Mouse (Mus musculus) small intestine, adult 2 months (tissue): ENCODE data around the gene Plekhf1. TPM values are rescaled to one million over a fixed set of nuclear protein-coding genes. Genes with fewer than 3 reads are reported as not detected.

ENCODE experiments used
- H3K27ac ChIP-seq: fragments of 200-500 bp; 2 replicates; pipeline ENCODE4 v1.5.1; 2012; ENCODE audit warnings: low read depth, low read length, control low read depth, inconsistent platforms; ENCODE audit not compliant: insufficient read depth
- H3K27me3 ChIP-seq: fragments of 200-500 bp; 2 replicates; pipeline ENCODE4 v1.6.1; 2012; ENCODE audit warnings: mild to moderate bottlenecking, moderate library complexity, low read length, inconsistent platforms; ENCODE audit not compliant: control insufficient read depth, insufficient read depth
- H3K36me3 ChIP-seq: fragments of 200-500 bp; 2 replicates; pipeline ENCODE4 v1.6.1; 2012; ENCODE audit warnings: mild to moderate bottlenecking, low read length, control low read depth, inconsistent platforms; ENCODE audit not compliant: control insufficient read depth, insufficient read depth
- H3K4me1 ChIP-seq: fragments of 200-500 bp; 2 replicates; pipeline ENCODE4 v1.6.1; 2012; ENCODE audit warnings: low read length, inconsistent platforms, mixed read lengths; ENCODE audit not compliant: control insufficient read depth, insufficient read depth, insufficient read length
- H3K4me3 ChIP-seq: fragments of 200-500 bp; 2 replicates; pipeline ENCODE4 v1.5.1; 2012; ENCODE audit warnings: low read depth, mild to moderate bottlenecking, control low read depth, inconsistent platforms, low read length, moderate library complexity
- CTCF ChIP-seq: fragments of 200-500 bp; IDR thresholded peaks from 2 replicates; pipeline ENCODE4 v1.5.1; 2012; ENCODE audit warnings: low read depth, mild to moderate bottlenecking, control low read depth, inconsistent platforms, low read length, moderate library complexity, mixed read lengths; ENCODE audit not compliant: insufficient replicate concordance, insufficient read length; ENCODE audit errors: extremely low read depth
- POLR2A ChIP-seq: fragments of 200-500 bp; IDR thresholded peaks from 2 replicates; pipeline ENCODE4 v1.6.1; 2012; ENCODE audit warnings: low read depth, mild to moderate bottlenecking, control low read depth, inconsistent platforms, low read length, moderate library complexity
- WGBS: fragments of 180-500 bp; shearing (Covaris S2); methylation state at CpG from one replicate; pipeline ENCODE4 v1.1.7; 2018; 5-methylcytosine and 5-hydroxymethylcytosine counted together
- polyA plus RNA-seq: library from polyadenylated mRNA; depleted of rRNA; stranded (reverse); fragments of >200 nt; gene quantifications from 2 replicates; pipeline ENCODE4 v1.2.3, GENCODE M21; 2012

Plekhf1 gene
- polyA plus RNA-seq, 1 experiment, result 12.8 TPM

- no peak overlapping the region for H3K4me3 ChIP-seq
- no peak for TF ChIP-seq POLR2A
- TF ChIP-seq CTCF, result no peak
- no peaks in the 10 kb centered on the region for H3K27me3 ChIP-seq
- no peaks in the 10 kb centered on the region for H3K36me3 ChIP-seq
- peaks cover 11% of the 10 kb centered on the region; the same call in 1 of the 2 replicates for H3K4me1 ChIP-seq
- 67% methylated on average over 3 of the region's 3 CpGs for WGBS
- H3K27ac ChIP-seq, result no peak overlapping the region
Observed at GRCm38 (mm10) chr7:38208969-38209368, 18.8 kb downstream of the Plekhf1 start.

DNA sequence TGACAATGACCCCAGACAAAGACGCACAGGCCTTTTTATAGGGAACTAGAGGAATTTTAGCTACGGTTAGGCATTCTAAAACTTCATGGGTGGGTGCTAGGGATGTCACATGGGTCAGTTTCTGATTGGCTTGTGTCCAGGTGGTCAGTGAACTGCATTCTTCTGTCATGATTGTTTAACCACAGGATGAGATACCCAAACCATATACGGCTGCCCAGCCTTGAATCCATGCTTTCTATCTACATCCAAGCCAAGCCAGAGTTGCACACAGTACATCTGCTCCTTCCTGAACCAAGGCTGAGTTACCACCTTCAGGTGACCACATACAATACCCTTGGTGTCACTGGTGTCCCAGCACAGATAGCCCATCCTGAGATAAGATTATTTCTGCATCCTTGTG, 21.3 kb downstream of the Plekhf1 start:
- TF ChIP-seq POLR2A, result no peak
- no peak for TF ChIP-seq CTCF
- Histone ChIP-seq H3K27ac (no peak overlapping the region; the same call in 1 of the 2 replicates), H3K4me3 (no peak overlapping the region), H3K27me3 (no peaks in the 10 kb centered on the region), H3K36me3 (no peaks in the 10 kb centered on the region), H3K4me1 (no peaks in the 10 kb centered on the region; the same call in 1 of the 2 replicates)
- 68% methylated on average over 3 of the region's 3 CpGs for WGBS

GRCm38 (mm10) chr7:38205801-38206200, 22.0 kb downstream of the Plekhf1 start:
- Histone ChIP-seq H3K27ac (no peak overlapping the region), H3K27me3 (no peaks in the 10 kb centered on the region), H3K36me3 (no peaks in the 10 kb centered on the region), H3K4me3 (no peak overlapping the region), H3K4me1 (no peaks in the 10 kb centered on the region; the same call in 1 of the 2 replicates)
- TF ChIP-seq CTCF, result no peak
- TF ChIP-seq POLR2A, result no peak
- 74% methylated on average over 2 of the region's 2 CpGs for WGBS

DNA sequence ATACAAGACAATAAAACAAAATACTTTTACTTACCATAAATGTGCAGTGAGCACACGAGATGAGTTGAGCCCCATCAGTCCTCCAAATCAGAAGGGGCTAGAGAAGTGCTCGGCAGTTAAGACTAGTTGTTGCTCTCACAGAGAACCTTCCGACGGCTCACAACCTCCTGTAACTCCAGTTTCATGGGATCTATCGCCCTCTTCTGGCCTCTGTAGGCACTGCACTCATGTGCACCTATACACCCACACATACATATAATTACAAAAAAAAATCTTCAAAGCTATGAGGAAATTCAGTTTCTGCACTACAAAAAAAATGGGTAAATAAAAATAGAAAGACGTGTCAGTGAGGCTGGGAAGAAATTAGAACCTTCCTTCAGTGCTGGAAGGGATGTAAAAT, 23.5 kb downstream of the Plekhf1 start:
- no peaks in the 10 kb centered on the region for H3K36me3 ChIP-seq
- no peak for TF ChIP-seq POLR2A
- TF ChIP-seq CTCF, result peak; percentile 25; the same call in 1 of the 2 replicates
- no peaks in the 10 kb centered on the region; the same call in 1 of the 2 replicates for H3K4me1 ChIP-seq
- no peaks in the 10 kb centered on the region for H3K27me3 ChIP-seq
- 88% methylated on average over 6 of the region's 6 CpGs for WGBS
- H3K4me3 ChIP-seq, result no peak overlapping the region
- H3K27ac ChIP-seq, result no peak overlapping the region

DNA sequence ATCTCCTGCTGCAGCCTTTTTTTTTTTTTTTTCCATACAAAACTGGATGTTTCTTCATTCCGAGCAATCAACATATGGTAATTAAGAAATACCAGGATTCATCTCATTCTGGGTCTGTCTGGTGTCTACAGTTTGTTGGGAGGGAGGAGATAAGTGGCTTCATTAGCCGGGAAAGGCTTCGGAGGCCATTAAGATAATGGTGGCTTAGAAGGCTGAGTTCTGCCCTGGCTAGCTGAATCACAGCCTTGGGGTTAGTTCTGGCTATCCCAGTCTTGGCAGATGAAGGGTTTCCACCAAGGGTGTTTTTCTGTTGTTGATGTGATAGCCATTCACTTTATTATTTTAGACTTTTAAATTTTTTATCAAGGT, 26.5 kb downstream of the Plekhf1 start:
- Histone ChIP-seq H3K36me3 (peaks cover 4% of the 10 kb centered on the region), H3K27ac (no peak overlapping the region), H3K4me3 (no peak overlapping the region), H3K4me1 (no peaks in the 10 kb centered on the region), H3K27me3 (no peaks in the 10 kb centered on the region)
- TF ChIP-seq POLR2A, result no peak
- TF ChIP-seq CTCF, result no peak
- WGBS, result 29% methylated on average over 3 of the region's 3 CpGs

DNA sequence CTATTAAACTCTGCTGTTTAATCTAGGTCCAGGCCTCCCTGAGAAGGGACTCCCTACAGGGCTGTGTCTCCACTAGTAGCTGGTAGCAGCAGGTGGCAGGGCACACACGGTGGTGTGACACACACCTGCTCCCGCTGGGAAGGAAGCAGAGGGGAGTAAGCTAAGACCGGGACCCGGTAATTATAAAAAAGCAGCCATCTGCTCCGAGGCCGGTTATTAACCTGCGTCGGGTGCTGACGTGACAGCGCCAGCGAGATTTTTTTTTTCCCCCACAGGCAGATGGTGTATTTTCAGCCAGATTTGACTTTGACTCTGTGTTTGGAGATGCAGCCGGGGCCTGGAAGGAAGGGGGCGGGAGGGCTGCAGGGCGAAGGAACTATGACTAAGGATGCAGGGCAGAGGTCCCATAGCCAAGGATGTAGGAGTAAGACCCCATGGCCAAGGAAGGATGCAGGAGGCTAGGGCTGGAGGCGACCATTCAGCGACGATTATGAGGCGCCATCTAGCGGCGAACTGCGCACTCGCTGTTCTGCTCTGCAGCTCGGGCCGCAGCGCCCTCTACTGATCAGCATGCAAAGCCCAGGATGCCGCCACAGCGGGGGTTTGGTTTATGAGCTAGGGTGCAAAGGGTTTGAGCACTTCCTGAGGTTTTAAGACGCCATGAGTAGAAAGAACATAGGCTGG, 27.1 kb downstream of the Plekhf1 start:
- H3K27me3 ChIP-seq, result no peaks in the 10 kb centered on the region
- TF ChIP-seq CTCF (peak; percentile 100), POLR2A (peak; percentile 38; the same call in 1 of the 2 replicates)
- peaks cover 6% of the 10 kb centered on the region for H3K36me3 ChIP-seq
- 3% methylated on average over 28 of the region's 28 CpGs for WGBS
- H3K27ac ChIP-seq, result no peak overlapping the region
- H3K4me3 ChIP-seq, result peak overlapping the region; percentile 3
- H3K4me1 ChIP-seq, result no peaks in the 10 kb centered on the region

DNA sequence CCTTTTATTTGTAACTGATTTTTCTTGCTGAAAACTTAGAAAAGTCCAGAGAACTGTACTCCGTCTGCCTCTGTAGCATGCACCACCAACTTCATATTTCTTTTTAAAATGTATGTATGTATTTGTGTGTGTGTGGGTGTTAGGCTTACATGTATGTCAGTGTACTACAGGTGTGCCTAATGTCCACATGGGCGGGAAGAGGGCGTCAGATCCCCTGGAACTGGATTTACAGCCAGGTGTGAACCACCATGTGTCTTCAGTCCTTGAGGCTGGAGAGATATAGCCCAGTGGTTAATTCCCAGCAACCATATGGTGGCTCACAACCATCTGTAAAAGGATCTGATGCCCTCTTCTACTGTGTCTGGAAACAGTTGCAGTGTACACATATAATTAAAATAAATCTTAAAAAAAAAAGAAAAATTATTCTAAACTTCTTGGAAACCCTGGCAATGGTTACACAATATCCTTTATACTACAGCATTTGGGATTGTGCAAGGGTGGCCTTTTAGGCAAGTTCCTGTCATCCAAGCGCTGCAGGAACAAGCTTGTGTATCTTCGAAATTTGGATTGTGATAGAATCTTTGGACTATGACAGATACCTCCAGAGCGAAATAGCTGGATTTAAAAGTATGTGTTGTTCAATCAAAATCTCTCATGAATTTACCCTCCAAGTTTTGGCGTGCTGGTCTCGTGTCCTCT, 27.8 kb downstream of the Plekhf1 start:
- H3K4me1 ChIP-seq, result no peaks in the 10 kb centered on the region
- peaks cover 8% of the 10 kb centered on the region for H3K36me3 ChIP-seq
- no peak overlapping the region for H3K4me3 ChIP-seq
- WGBS, result 59% methylated on average over 8 of the region's 8 CpGs
- TF ChIP-seq CTCF (no peak), POLR2A (no peak)
- H3K27me3 ChIP-seq, result no peaks in the 10 kb centered on the region
- H3K27ac ChIP-seq, result no peak overlapping the region
